Mouse (Mus musculus) sigmoid colon, adult 10 weeks (tissue): ENCODE data around the gene Olfr45. TPM values are rescaled to one million over a fixed set of nuclear protein-coding genes. Genes with fewer than 3 reads are reported as not detected.

Source experiments
- polyA plus RNA-seq: library from polyadenylated mRNA; stranded (reverse); fragments of 350-450 nt; fragmentation: Illumina TruSeq; extraction: RNeasy Lipid Tissue Mini Kit (QIAGEN cat#74804); gene quantifications from one replicate; pipeline ENCODE4 v1.2.3, GENCODE M21; 2014; ENCODE audit warnings: low read depth, low replicate concordance

Olfr45 gene
- polyA plus RNA-seq = not detected

DNA sequence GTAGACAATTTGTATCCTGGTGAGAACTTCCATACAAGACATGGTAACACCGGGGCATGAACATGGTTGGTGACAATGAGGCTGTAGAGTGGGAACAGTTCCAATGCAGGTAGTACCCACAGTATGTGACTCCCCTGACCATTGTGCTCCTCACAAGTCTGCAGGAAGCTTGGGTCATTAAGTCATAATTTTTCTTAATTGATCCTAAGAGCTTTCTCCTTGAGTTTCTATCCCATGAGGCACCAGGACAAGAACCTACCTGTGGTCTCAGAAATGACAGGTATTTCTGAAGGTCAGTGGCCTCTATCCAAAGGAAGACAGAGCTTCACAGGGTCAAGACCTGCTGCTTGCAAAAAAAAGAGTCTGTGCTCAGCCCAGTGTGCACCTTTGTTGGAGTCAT is at the start of gene Olfr45:
Gene Olfr45 (plus strand): TSS at position 301 of the 400 bp plus-strand sequence.

DNA sequence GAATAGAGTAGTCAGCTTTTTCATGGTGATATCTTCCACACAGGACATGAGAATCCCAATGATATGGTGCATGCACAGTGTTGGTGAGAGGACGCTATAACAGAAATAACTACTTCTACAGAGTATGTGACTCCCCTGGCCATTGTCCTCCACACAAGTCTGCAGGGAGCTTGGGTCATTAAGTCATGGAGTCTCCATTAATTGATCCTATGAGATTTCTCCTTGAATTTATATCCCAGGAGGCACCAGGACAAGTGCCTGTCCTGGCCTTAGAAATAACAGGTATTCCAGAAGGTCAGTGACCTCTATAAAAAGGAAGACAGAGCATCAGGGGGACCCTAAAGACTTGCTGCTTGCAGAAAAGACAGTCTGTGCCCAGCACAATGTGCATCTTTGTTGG is 35.6 kb upstream of the Olfr45 start, which contains the start of gene Olfr53:
Gene Olfr53 (plus strand): TSS at position 301 of the 400 bp plus-strand sequence.

DNA sequence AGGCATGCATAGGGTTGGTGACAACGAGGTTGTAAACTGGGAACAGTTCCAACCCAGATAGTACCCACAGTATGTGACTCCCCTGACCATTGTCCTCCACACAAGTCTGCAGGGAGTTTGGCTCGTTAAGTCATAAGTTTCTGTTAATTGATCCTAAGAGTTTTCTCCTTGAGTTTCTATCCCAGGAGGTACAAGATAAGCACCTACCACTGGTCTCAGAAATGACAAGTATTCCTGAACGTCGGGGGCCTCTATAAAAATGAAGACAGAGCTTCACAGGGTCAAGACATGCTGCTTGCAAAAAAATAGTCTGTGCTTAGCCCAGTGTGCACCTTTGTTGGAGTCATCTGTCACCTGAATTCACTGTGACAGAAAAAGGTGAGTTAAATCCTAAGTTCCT is 22.1 kb upstream of the Olfr45 start, which contains the start of gene Olfr539:
Gene Olfr539 (plus strand): TSS at position 301 of the 400 bp plus-strand sequence.

DNA sequence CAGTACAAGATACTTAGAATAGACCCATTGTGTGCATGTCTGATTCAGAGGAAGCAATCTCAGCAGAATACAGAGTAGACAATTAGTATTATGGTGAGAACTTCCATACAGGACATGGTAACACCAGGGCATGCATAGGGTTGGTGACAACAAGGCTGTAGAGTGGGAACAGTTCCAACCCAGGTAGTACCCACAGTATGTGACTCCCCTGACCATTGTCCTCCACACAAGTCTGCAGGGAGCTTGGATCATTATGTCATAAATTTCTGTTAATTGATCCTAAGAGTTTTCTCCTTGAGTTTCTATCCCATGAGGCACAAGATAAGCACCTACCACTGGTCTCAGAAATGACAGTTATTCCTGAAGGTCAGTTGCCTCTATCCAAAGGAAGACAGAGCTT is 15.2 kb downstream of the Olfr45 start, which contains the start of gene Olfr541:
Gene Olfr541 (plus strand): TSS at position 301 of the 400 bp plus-strand sequence.

Other genes starting within 250 kb of the Olfr45 start
- not detected for gene Olfr533, start 218.6 kb upstream of the Olfr45 start, polyA plus RNA-seq
- gene Olfr535, start 197.7 kb upstream of the Olfr45 start, polyA plus RNA-seq = not detected
- not detected for gene Olfr536, start 174.6 kb upstream of the Olfr45 start, polyA plus RNA-seq
- gene Olfr538, start 114.1 kb upstream of the Olfr45 start, polyA plus RNA-seq = not detected
- gene Olfr46, start 80.7 kb upstream of the Olfr45 start, polyA plus RNA-seq = not detected
- not detected for gene Olfr61, start 53.0 kb upstream of the Olfr45 start, polyA plus RNA-seq
- not detected for gene Olfr53, start 35.5 kb upstream of the Olfr45 start, polyA plus RNA-seq
- not detected for gene Olfr539, start 22.0 kb upstream of the Olfr45 start, polyA plus RNA-seq
- gene Olfr541, start 15.3 kb downstream of the Olfr45 start, polyA plus RNA-seq = not detected
- gene Cyp2e1, start 81.8 kb downstream of the Olfr45 start, polyA plus RNA-seq = 26.0 TPM
- gene Syce1, start 105.9 kb downstream of the Olfr45 start, polyA plus RNA-seq = not detected
- 1.5 TPM for gene Zfp941, start 140.2 kb downstream of the Olfr45 start, polyA plus RNA-seq
- gene Urah, start 153.1 kb downstream of the Olfr45 start, polyA plus RNA-seq = 11.3 TPM
- not detected for gene Scgb1c1, start 163.6 kb downstream of the Olfr45 start, polyA plus RNA-seq
- not detected for gene Odf3, start 165.9 kb downstream of the Olfr45 start, polyA plus RNA-seq
- gene Gm45785, start 174.4 kb downstream of the Olfr45 start, polyA plus RNA-seq = not detected
- gene Ric8a, start 175.0 kb downstream of the Olfr45 start, polyA plus RNA-seq = 6.9 TPM
- gene Bet1l, start 175.6 kb downstream of the Olfr45 start, polyA plus RNA-seq = 3.0 TPM
- gene Psmd13, start 200.0 kb downstream of the Olfr45 start, polyA plus RNA-seq = 117 TPM
- 8.5 TPM for gene Sirt3, start 200.4 kb downstream of the Olfr45 start, polyA plus RNA-seq
- gene Cox8b, start 218.5 kb downstream of the Olfr45 start, polyA plus RNA-seq = not detected
- 26.6 TPM for gene Nlrp6, start 239.0 kb downstream of the Olfr45 start, polyA plus RNA-seq